Mouse (Mus musculus): ENCODE data around the gene Mansc1. TPM values are rescaled to one million over a fixed set of nuclear protein-coding genes. Genes with fewer than 3 reads are reported as not detected.
A peak's percentile ranks its signal among the peaks of the same experiment; 100 is the strongest.
"Not testable (repeated sequence)": the region's sequence is repeated elsewhere in the genome, so short reads cannot be mapped to it uniquely, and the experiment has no call there.

The Mansc1 gene
- polyA plus RNA-seq (2016; fragmentation: Nextera tagmentation; extraction: Ambion mirVana), result 6.9 and 7.1 TPM in 2 replicates

DNA sequence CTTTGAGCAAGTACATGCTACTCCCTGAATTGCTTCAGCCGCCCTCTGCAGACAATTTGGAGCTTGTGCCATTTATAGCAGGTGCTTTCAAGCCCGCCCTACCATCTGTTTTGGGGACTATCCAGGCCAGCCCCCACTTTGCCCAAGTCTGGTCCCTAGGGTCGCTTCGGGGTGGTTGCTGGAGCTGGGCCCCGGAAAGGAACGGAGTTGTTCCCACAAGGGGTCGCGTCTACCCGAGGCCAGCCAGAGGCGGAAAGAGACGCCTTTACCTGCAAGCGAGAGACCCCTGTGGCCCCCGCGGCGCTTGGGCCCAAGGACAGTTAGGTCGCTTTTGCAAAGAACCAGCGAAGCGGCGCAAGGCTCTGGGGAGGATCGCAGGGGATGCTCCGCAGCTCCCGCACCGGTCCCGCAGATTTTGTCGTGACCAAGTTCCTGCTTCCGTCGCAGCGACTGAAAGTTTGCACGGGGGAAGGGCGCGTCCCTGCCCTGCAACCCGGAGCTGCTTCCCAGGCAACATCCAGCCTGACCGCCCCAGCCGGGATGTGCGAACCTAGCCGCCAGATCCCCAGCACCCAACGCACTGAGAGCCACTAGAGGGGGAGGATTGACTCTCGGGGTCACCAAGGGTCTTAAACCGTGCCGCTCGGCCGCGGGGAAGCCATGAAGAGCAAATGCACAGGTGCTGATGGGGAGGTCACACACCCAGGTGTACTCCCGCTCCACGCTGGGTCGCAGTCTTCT is at the start of gene Mansc1:
Gene Mansc1, minus strand, starts transcription at position 542 of the 741 bp plus-strand sequence.
- Histone ChIP-seq H3K4me2 (peak within 1 kb of the TSS; percentile 85), H3K4me3 (peak within 1 kb of the TSS; percentile 68), H3K9me3 (replicated peaks) (no peaks in the 10 kb centered on the region), H3K36me3 (no peaks in the 10 kb centered on the region), H3K4me1 (replicated peaks) (no peaks in the 10 kb centered on the region), H3K27me3 (replicated peaks) (no peaks in the 10 kb centered on the region), H3K9ac (peak within 1 kb of the TSS; percentile 78), H3K27ac (ENCODE audit: poor library complexity, severe bottlenecking) (peak within 1 kb of the TSS; percentile 23; the same call in 1 of the 2 replicates)
- peak; percentile 64; the same call in 1 of the 2 replicates for ATAC-seq (ENCODE audit: insufficient number of reproducible peaks, low FRiP score)
- WGBS, result under 1% methylated on average over 46 of the region's 46 CpGs

DNA sequence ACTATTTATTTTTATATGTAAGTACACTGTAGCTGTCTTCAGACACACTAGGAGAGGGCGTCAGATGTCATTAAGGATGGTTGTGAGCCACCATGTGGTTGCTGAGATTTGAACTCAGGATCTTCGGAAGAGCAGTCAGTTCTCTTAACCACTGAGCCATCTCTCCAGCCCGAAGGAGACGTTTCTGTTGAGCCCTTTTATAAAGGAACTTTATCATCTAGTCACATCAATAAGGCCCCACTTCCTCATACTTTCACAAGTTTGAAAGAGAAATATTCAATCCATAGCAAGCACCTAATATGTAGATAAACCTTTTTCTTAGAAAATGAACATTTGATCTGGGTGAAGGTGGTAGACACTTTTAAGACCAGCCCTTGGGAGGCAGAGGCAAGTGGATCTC is 47.0 kb upstream of the Mansc1 start:
- 89% methylated on average over 4 of the region's 4 CpGs for WGBS
- not testable (repeated sequence) for H3K36me3 ChIP-seq; H3K4me2 ChIP-seq; H3K9me3 ChIP-seq (replicated peaks); H3K9ac ChIP-seq; H3K4me1 ChIP-seq (replicated peaks); ATAC-seq (ENCODE audit: insufficient number of reproducible peaks, low FRiP score); H3K4me3 ChIP-seq; H3K27me3 ChIP-seq (replicated peaks); H3K27ac ChIP-seq (ENCODE audit: poor library complexity, severe bottlenecking)

DNA sequence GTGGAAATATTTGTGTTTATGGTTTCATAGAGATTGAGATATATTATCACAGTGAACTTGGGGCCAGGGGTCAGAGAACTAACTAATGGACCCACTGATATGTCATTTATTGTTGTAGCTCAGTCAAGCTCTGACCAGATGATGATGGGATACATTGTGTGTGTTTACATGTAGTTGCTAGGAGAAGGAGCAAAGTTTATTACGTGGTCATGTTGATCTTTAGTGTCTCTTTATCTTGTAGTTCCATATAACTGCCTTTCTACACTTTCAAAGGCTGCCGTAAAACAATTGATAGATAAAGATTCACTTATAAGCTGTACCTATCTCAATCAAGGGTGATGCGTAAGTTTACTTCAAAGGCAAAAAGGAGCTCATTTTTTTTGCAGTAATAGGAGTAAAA is 45.7 kb upstream of the Mansc1 start:
- no peaks in the 10 kb centered on the region for H3K9me3 ChIP-seq (replicated peaks)
- no peak overlapping the region for H3K4me3 ChIP-seq
- no peaks in the 10 kb centered on the region for H3K27me3 ChIP-seq (replicated peaks)
- no peak overlapping the region for H3K4me2 ChIP-seq
- H3K9ac ChIP-seq, result no peak overlapping the region
- H3K4me1 ChIP-seq (replicated peaks), result no peaks in the 10 kb centered on the region
- ATAC-seq (ENCODE audit: insufficient number of reproducible peaks, low FRiP score), result no peak
- WGBS, result 63% methylated on average over 3 of the region's 3 CpGs
- H3K36me3 ChIP-seq, result no peaks in the 10 kb centered on the region
- no peak overlapping the region for H3K27ac ChIP-seq (ENCODE audit: poor library complexity, severe bottlenecking)

DNA sequence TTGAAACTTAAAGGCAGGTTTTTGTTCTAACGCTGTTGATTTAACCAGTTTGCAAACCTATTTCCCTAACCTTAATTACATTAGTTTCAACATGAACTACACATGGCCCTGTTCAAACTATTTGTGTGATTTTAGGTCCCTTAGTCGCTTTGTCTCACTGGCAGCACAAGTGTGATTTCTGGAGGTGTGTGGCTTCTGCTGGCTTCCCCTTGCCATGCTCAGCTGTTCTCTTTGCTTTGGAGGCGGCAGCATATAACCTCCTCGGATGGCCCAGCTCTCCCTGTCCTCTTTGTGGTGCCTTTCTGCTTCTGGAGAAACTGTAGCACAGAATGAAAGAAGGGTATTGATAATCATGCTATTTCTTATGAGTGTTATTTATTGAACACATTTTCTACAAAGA is 45.2 kb upstream of the Mansc1 start:
- H3K27ac ChIP-seq (ENCODE audit: poor library complexity, severe bottlenecking), result no peak overlapping the region
- no peaks in the 10 kb centered on the region for H3K36me3 ChIP-seq
- 85% methylated on average over 4 of the region's 4 CpGs for WGBS
- ATAC-seq (ENCODE audit: insufficient number of reproducible peaks, low FRiP score), result no peak
- H3K27me3 ChIP-seq (replicated peaks), result no peaks in the 10 kb centered on the region
- no peaks in the 10 kb centered on the region for H3K9me3 ChIP-seq (replicated peaks)
- H3K4me3 ChIP-seq, result no peak overlapping the region
- H3K4me2 ChIP-seq, result no peak overlapping the region
- H3K4me1 ChIP-seq (replicated peaks), result peaks cover under 1% of the 10 kb centered on the region
- no peak overlapping the region for H3K9ac ChIP-seq

DNA sequence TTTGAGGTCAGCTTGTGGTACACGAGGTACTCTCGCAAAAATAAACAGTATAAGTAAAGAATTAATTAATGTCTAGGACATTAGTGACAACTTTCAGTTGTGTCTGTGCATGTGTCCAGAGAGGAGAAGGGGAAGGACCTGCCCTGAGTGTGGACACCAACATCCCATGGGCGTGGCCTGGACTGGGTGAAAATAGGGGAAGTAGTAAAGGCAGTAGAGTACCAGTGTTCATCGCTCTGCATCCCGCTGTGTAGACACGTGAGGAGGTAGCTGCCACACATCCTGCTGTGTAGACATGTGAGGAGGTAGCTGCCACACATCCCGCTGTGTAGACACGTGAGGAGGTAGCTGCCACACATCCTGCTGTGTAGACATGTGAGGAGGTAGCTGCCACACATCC is 41.4 kb upstream of the Mansc1 start:
- H3K9me3 ChIP-seq (replicated peaks); ATAC-seq (ENCODE audit: insufficient number of reproducible peaks, low FRiP score); H3K9ac ChIP-seq; H3K36me3 ChIP-seq; H3K4me2 ChIP-seq; H3K4me3 ChIP-seq; H3K27me3 ChIP-seq (replicated peaks); H3K27ac ChIP-seq (ENCODE audit: poor library complexity, severe bottlenecking): not testable (repeated sequence)
- H3K4me1 ChIP-seq (replicated peaks), result peaks cover 29% of the 10 kb centered on the region
- WGBS, result 89% methylated on average over 8 of the region's 8 CpGs

DNA sequence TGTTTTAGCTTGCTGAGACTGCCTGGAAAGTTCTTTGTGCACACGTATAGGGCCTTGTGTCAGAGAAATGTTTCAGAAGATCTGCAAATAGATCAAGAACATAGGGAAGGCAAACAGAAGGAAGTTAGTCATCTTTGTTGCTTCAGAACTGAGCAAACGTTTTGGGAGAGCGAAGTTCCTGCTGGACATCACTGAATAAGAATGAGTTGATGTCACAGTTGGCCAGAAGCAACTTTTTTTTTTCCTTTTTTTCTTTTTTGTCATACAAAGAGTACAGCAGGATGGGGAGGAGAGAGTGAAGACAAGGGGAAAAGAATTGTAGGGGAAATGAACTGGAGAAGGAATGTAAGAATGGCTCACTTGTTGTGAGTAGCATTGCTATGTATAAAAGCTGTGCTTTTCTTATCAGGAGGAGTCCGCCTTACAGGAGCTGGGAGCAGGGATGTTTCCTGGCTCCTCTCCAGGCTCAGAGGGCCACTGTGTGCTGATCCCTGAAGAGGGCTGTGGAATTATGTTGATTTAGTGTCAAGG is 38.7 kb upstream of the Mansc1 start:
- peak overlapping the region; percentile 11; the same call in 1 of the 2 replicates for H3K9ac ChIP-seq
- H3K27me3 ChIP-seq (replicated peaks), result no peaks in the 10 kb centered on the region
- peak; percentile 88 for ATAC-seq (ENCODE audit: insufficient number of reproducible peaks, low FRiP score)
- peak overlapping the region; percentile 91 for H3K27ac ChIP-seq (ENCODE audit: poor library complexity, severe bottlenecking)
- no peaks in the 10 kb centered on the region for H3K9me3 ChIP-seq (replicated peaks)
- H3K4me1 ChIP-seq (replicated peaks), result peaks cover 42% of the 10 kb centered on the region
- H3K36me3 ChIP-seq, result no peaks in the 10 kb centered on the region
- peak overlapping the region; percentile 44 for H3K4me2 ChIP-seq
- no peak overlapping the region for H3K4me3 ChIP-seq
- 27% methylated on average over 4 of the region's 4 CpGs for WGBS

DNA sequence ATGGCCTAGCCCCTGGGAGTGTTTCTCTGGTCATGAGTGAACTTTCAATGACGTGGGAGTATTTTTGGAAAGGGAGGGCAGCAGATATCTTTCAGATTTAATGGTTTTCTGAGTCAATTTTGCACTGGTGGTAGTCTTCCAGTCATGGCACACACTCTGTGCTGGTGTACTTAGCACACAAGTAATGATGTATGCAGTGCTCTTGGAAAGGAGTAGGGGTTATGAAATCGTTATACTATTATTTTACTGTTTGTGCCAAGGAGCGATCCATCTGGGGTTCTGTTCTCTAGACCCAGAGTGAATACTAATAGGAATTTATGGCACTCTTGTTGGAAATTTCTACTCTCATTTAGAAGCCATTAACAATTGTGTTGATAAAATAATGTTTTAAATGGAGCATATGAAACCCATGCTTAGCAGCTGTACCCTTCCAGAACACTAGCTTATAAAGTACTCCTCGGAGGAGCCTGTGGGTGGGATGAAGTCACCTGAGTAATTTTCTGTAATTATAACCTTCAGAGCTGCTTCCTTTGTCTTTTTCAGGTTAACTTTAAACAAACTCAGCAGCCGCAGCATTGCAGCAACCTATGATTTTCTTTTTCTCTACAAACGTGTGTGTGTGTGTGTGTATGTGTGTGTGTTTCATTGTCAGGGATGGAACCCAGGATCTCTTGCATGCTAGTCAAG is 37.0 kb upstream of the Mansc1 start:
- Histone ChIP-seq H3K27me3 (replicated peaks) (no peaks in the 10 kb centered on the region), H3K4me3 (no peak overlapping the region), H3K4me1 (replicated peaks) (peaks cover 42% of the 10 kb centered on the region), H3K27ac (ENCODE audit: poor library complexity, severe bottlenecking) (no peak overlapping the region), H3K9me3 (replicated peaks) (no peaks in the 10 kb centered on the region), H3K9ac (no peak overlapping the region), H3K4me2 (no peak overlapping the region), H3K36me3 (no peaks in the 10 kb centered on the region)
- ATAC-seq (ENCODE audit: insufficient number of reproducible peaks, low FRiP score), result no peak
- WGBS, result 69% methylated on average over 6 of the region's 6 CpGs

DNA sequence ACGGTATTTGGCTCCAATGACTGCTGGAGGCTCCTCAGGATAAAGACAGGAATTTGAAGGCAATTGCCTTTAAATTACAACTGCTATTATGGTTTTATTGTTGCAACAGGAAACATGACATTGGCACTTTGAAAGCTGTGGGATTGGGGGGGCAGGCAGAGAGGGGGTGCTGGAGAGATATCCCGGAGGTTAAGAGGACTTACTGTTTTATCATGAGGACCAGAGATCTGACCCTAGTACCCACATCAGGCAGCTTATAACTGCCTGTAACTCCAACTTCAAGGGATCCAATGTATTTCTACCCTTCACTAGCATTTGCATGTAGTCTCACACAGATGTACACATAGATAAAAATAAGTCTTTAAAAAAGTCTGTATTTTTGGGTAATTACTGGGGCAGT is 36.2 kb upstream of the Mansc1 start:
- Histone ChIP-seq H3K27ac (ENCODE audit: poor library complexity, severe bottlenecking) (0 out of 2 replicates have a peak overlapping the region, but pooled peaks have one; percentile 0), H3K27me3 (replicated peaks) (no peaks in the 10 kb centered on the region), H3K9ac (no peak overlapping the region), H3K4me1 (replicated peaks) (peaks cover 42% of the 10 kb centered on the region), H3K9me3 (replicated peaks) (no peaks in the 10 kb centered on the region), H3K36me3 (no peaks in the 10 kb centered on the region), H3K4me3 (no peak overlapping the region), H3K4me2 (no peak overlapping the region)
- no peak for ATAC-seq (ENCODE audit: insufficient number of reproducible peaks, low FRiP score)
- 79% methylated on average over 2 of the region's 2 CpGs for WGBS

DNA sequence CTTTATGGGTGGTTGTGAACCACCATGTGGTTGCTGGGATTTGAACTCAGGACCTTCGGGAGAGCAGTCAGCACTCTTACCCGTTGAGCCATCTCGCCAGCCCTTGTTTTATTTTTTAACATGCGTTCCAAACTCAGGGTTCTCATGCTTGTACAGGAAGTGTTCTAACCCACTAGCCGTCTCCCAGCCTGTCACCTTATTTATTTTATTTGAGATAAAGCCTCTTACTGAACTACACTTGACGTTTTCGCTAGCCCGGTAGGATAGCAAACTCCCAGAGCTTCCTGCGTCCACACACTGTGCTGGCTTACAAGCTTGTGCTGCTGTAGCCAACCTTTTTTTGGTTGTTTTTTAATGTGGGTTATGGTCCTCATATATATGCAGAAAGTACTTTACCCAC is 33.5 kb upstream of the Mansc1 start:
- Histone ChIP-seq H3K4me1 (replicated peaks) (peaks cover 30% of the 10 kb centered on the region), H3K4me2 (no peak overlapping the region), H3K9ac (no peak overlapping the region), H3K27ac (ENCODE audit: poor library complexity, severe bottlenecking) (no peak overlapping the region), H3K27me3 (replicated peaks) (no peaks in the 10 kb centered on the region), H3K36me3 (no peaks in the 10 kb centered on the region), H3K9me3 (replicated peaks) (no peaks in the 10 kb centered on the region), H3K4me3 (no peak overlapping the region)
- 65% methylated on average over 9 of the region's 9 CpGs for WGBS
- no peak for ATAC-seq (ENCODE audit: insufficient number of reproducible peaks, low FRiP score)

DNA sequence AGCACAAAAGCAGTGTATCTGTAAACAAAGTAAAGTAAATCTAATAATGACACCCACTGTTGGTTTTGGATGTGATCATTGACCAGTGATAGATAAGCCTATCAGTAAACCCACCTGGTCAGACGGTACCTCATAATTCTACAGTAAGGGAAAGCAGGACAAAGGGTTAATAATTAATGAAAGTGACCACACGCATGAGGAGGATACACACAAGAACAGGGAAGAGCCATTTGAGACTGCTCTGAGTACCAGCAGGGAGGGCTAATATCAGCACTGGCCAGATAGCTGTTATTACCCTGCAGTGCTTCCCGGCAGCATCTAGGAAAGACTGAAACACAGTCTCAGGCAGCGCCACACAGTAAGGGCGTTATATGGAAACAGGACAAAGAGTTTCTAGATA is 32.3 kb upstream of the Mansc1 start:
- H3K27me3 ChIP-seq (replicated peaks), result no peaks in the 10 kb centered on the region
- no peak for ATAC-seq (ENCODE audit: insufficient number of reproducible peaks, low FRiP score)
- H3K27ac ChIP-seq (ENCODE audit: poor library complexity, severe bottlenecking), result no peak overlapping the region
- H3K4me2 ChIP-seq, result no peak overlapping the region
- no peak overlapping the region for H3K9ac ChIP-seq
- WGBS, result 53% methylated on average over 5 of the region's 5 CpGs
- H3K4me1 ChIP-seq (replicated peaks), result peaks cover 23% of the 10 kb centered on the region
- no peak overlapping the region for H3K4me3 ChIP-seq
- no peaks in the 10 kb centered on the region for H3K36me3 ChIP-seq
- no peaks in the 10 kb centered on the region for H3K9me3 ChIP-seq (replicated peaks)

DNA sequence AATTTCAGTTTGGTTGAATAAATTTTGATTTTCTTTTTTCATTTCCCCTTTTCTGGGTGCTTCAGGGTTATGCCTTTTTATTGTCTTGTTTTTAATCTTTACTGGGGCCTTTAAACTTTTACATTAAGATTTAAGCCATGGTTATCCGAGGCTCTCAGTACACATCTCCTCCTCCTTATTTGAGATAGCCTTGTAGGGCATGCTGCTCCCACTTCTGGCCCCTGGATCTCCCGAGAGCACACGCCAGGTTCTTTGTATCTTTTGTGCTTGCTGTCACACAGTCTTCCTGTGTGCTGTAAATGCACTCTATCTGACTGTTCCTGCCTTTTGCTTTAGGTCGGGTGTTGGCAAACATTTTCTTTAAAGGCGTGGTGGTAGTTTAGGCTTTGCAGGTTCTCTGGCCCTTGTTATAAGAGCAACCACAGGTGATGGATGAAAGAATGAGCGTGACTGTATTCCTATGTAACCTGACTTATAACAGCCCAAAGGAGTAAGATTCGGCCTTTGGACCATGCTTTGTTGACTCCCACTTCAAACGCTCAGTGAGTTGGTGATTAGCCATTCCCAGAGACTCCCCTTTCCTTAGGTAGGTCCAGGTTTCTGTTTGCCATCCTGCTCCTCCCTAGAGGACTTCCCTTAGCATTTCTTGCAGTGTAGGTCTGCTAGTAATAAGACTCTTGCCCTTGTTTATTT is 28.6 kb upstream of the Mansc1 start:
- Histone ChIP-seq H3K4me3 (no peak overlapping the region), H3K27ac (ENCODE audit: poor library complexity, severe bottlenecking) (no peak overlapping the region), H3K9me3 (replicated peaks) (no peaks in the 10 kb centered on the region), H3K9ac (no peak overlapping the region), H3K4me2 (no peak overlapping the region), H3K36me3 (no peaks in the 10 kb centered on the region), H3K27me3 (replicated peaks) (no peaks in the 10 kb centered on the region), H3K4me1 (replicated peaks) (peaks cover 8% of the 10 kb centered on the region)
- no peak for ATAC-seq (ENCODE audit: insufficient number of reproducible peaks, low FRiP score)
- WGBS, result 47% methylated on average over 8 of the region's 8 CpGs

Measured in heart, embryonic 12.5 days (tissue).